Mouse (Mus musculus): ENCODE results near the gene Ctnnd2. TPM values are rescaled to one million over a fixed set of nuclear protein-coding genes. Genes with fewer than 3 reads are reported as not detected.

The Ctnnd2 gene
- total RNA-seq, 4 experiments from 2014 or later: 232 to 241 (median 238) TPM

DNA sequence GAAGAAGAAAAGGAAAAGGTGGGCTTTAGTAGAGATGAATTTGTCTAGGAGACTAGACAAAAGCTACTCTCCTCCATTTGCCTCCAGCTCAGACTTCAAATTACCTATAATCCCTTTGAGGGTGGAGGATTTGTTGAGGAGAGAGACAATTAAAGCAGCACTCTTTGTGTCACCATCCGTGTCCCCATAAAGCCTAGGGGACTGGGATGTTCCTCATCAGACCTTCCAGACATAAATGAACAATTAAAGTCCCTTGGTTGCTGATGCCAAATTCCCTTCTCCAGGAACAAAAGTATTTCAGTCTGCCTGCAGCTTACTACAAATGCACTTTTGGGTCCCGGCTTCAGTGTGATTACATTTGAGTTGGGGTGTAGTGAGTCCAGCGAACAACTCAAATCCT is 340.1 kb downstream of the Ctnnd2 start:
- DNase-seq (ENCODE audit: low spot score in 2 of 2): no peak

DNA sequence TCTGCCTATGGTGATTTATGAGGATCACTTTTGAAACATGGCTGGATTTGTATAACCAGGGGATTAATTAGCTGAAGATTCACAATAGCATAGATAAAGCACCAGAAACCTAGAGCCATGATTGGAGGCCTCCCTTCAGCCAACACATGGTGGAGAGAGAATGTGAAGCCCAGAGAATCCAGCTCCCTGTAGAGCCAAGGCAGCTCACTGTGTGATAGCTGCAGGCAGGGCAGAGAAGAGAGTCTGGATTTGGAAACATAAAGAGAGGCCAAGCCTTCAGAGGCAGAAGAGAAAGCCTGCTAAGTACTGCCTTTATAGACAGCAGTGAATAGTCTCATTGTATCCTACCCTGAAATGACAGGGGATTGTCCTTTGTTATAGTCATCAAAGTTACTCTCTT is 340.7 kb downstream of the Ctnnd2 start:
- no peak for DNase-seq (ENCODE audit: low spot score in 2 of 2)

DNA sequence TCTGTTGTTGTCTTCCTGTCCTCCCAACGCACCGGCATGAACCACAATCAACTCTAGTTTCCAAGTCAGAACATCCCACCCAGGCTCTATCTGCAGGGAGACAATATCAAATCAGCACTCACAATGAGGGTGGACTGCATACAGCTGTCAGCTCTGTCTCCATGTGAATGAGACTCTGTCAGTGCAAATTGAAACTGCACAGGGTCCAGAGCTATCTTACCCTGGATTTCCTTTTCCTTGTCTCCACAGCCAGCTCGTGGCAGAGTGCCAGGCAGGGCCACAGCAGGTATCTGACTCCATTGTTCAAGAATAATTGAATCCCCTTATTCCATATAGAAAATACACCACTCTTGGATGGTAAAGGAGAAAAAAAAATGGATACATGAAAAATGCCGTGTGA is 343.0 kb downstream of the Ctnnd2 start:
- no peak for DNase-seq (ENCODE audit: low spot score in 2 of 2)

DNA sequence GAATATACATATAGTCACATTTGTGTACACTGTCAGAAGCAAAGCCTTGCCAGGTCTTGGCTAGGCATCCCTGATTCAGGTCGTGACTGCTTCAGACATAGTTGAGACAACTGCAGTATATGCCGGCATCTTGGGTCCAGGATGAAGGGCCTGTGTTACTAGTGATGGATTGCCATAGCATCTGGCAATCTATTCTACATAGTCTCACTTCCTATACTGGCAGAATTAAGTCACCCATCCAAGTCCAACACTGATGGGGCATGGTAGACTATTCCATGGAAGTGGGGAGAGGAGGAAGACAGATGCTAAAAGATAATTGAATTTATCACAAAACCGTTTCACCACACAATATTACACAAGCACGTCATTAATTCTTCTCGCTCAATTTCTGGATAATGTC is 369.1 kb downstream of the Ctnnd2 start:
- no peak for DNase-seq (ENCODE audit: low spot score in 2 of 2)

DNA sequence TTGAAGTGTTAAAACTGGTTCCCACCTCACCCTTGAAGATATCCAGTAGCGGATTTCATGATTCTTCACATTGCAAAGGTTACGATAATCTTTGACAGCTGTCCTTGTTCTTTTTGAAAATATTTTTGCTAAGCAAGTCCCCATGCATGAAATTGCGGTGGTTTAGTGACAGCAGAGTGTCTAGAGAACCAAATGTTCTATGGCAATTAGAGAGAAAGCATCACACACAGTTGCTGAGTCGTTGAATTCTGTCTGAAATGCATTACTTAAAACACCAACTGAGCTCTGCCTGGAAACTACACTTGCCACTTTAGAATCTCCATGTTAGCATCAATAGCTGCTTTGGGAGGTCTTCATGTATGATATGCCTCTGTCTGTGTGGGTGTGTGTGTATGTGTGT is 375.9 kb downstream of the Ctnnd2 start:
- no peak for DNase-seq (ENCODE audit: low spot score in 2 of 2)

DNA sequence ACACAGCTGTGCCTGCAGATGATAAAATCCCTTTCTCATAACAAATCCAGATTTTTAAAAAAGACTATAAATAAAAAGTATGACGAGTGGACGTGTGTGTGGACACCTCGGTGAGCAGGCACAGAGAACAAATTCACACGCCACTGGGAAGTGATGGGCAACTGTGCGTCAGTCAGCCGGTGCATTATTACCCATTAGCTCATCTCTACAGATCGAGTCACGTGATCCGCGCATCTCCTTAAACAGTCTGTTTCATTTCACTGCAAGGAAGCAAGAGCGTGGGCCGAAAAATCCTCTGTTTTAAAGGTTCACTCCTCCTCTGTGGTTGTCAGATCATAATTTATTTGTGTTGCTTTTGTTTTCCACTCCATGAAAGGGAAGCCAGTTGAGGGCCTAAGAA is 378.6 kb downstream of the Ctnnd2 start:
- DNase-seq (ENCODE audit: low spot score in 2 of 2): no peak

DNA sequence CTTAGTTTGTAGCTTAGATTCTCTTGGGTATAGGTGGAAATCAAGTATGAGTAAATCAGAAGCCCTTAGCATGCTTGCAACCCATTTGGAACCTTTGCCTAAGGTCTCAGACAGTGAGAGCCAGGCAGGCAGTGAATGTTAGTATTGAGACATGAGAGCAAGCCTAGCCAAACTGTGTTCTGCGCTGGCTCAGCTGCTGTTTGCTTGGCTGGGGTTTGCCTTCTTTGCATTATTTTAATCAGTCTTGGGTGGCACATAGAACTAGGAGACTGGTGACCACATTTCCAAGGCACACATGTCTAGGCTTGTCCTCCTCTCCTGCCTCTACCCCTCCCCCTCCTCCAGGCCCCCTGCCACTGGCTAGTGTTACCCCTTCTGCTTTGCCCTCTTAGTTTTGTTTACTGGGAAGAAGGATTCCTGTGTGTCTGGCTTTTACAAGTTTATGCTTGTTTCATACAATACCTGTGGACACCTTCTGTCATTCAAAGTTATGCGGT is 381.6 kb downstream of the Ctnnd2 start:
- no peak for DNase-seq (ENCODE audit: low spot score in 2 of 2)

DNA sequence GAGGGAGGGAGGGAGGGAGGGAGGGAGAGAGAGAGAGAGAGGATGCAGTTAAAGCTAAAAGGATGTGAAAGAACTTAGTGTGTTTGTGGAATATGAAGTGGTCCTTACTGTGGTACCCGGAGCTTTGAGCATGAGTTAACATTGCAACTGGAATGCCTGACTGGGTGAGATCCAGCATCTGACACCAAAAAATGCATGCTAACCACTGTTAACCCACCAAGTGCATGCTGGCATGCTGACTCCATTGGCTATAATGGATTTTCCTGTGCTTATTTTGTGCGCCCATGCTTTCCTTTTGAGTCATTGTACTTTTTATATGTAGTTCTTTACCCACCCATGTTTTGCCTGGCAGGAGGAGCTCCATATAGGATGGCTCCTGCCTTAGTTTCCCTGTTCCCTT is 383.4 kb downstream of the Ctnnd2 start:
- DNase-seq (ENCODE audit: low spot score in 2 of 2): no peak

DNA sequence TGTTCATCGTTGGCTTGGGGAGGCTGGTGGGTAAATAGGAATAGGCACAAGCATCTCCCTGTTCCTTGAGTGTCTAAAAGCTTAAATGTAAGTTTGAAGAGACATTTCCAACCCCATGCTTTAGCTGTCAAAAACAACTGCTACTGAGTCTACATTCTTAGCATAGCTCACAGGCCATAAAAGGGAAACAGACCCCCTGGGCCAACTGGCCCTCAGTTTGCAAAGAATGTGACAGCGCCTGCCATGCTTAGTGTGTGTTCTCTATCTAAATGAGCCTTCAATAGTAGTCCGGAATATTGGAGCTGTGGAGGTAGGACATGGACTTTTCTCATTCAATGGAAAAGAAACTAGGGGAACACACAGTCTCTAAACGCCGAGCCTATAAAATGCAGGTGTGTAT is 390.0 kb downstream of the Ctnnd2 start:
- no peak for DNase-seq (ENCODE audit: low spot score in 2 of 2)

DNA sequence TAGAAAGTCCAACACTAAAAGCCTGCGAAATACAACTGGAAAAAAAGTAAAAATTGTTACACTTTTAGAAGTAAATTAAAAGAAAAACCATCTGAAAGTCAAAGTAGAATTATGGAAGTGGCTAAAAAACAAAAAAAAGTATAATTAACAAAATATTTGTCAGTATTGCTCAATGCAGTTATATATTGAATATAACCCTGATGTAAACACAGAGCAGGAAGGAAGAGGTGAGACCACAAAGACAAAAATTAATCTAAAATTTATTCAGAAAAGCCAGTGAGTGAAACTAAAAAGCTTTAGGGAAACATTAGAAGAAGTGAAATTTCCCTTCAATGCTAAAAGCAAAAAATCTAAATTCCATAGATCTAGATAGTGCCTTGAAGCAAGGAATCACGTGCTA is 392.2 kb downstream of the Ctnnd2 start:
- DNase-seq (ENCODE audit: low spot score in 2 of 2): no peak

DNA sequence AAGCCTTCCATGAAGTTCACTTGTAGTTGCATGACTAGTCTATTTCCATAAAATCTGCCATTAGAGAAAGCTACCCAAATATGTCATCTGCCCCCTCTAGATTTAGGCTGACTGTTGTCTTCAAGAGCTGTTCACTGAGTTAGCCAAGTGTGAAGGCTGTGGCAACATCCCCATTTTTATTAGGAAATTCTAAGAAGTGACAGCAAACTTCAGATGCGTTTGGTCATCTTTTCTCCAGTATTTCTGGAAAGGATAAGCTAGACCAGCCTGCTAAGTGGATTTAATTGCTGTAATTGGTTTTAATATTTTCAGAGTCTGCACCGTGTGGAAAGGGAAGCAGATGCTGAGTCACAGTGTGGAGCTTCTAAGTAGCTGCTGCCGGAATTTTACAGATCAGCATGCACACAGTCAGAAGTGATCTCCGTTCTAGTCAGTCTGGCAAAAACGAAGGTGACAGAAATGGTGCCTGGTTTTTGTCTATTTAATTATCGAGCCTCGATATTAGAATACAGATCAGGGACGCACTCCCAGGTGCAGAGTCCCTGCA is 397.9 kb downstream of the Ctnnd2 start:
- DNase-seq (ENCODE audit: low spot score in 2 of 2): peak in 1 of 2 experiments; percentile 35

DNA sequence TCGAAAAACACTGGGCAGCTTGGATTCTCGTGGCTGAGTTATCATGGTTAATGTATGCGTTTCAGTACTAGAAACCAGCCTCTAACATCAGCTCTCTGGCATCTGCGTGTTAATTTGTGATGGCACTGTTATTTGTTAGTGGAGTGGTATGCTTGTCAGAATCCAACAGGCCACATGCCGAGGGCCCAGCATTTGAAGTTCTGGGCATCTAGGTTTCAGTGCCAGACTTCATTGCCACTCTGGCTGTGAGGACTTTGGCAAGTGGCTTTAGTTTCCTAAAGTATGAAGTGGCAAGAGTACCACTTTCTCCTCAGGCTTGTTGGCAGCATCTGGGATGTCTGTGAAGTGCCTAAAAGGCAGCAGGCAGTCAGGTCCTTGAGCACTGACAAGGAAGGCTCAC is 415.1 kb downstream of the Ctnnd2 start:
- DNase-seq (ENCODE audit: low spot score in 2 of 2): no peak

DNA sequence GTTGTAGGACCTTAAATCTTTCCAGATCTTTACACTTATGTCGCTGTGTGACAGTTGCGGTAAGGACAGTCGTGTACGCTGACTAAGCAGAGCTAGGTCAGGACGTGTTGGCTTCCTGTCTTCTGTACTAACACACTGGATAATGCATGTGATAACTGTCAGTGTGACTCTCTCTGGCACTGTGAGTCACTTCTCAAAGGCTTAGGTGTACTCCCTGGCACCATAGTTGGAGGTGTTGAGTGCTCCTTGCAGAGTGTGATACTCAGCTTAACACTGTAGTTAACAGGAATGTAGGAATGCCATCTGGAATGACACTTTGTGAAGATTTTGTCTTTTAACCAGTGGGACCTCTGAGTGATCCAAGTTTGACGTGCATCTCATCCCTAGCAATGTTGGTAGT is 418.5 kb downstream of the Ctnnd2 start:
- DNase-seq (ENCODE audit: low spot score in 2 of 2): peak in 1 of 2 experiments; percentile 33

DNA sequence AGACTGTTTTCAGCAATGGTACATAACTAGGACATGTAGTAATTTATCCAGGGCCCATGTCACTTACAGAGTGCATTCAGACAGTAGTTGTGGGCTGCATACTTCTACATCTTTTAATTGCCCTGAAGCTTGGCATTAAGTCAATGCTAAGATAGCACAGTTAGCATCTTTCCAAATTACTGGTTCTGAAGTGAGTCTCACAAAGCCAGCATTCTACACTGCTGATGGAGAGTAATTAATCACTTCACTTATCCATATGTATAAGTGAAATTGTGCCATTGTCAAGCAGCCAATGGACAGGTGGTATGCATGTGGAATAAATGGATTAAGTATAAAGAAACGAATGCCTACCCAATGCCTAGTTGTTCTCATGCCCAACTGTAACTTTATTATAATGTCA is 423.1 kb downstream of the Ctnnd2 start:
- no peak for DNase-seq (ENCODE audit: low spot score in 2 of 2)

DNA sequence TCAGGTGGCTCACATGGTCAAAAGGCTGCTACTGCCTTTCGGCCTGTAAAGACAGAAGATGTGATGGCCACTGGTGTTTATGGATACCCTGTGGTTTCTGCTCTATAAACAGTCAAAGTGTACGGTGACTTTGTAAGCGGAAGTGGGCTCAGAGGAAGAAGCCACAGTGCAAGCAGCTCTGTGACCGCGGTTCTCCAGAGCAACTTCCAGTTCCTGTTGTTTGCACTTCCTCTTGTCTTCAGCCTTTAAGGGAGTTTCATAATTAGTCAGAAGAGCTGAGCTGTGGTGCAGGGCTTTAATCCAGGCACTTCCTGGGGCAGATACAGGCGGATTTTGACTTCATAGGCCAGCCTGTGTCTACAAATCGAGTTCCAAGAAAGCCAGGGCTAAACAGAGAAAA is 438.2 kb downstream of the Ctnnd2 start:
- no peak for DNase-seq (ENCODE audit: low spot score in 2 of 2)

DNA sequence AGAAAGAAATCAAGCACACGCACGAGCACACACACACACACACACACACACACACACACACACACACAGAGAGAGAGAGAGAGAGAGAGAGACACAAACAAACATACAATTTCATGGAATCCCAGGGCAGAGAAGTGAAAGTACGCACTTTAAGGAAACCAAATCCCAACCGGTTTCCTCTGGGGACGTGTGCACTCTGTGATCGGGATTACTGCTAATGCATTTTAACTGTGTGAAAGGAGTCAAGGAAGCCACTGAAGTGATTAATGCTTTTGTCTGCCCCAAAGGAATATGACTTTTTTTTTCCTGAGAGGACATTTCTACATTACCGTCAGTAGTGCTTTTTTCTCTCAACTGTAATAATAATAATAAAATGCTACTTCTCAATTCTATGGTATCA is 443.1 kb downstream of the Ctnnd2 start:
- DNase-seq (ENCODE audit: low spot score in 2 of 2): no peak

DNA sequence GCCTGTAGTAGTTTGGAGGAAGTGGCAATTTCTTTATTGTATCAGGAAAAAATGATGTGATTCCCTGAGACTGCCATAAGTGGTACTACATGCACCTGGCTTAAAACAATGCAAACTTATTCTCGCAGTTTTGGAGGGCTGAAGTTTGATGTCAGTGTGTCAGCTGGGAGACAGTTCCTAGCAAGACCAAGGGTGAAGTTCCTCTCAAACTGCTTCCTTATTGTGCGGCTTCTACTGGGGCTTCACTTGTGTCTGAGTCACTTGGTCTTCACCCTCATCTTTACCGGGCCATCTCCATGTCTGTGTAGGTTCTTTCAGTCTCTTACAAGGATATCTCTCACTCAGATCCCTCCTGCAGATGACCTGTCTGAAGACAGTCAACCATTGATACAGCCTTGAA is 444.5 kb downstream of the Ctnnd2 start:
- no peak for DNase-seq (ENCODE audit: low spot score in 2 of 2)

DNA sequence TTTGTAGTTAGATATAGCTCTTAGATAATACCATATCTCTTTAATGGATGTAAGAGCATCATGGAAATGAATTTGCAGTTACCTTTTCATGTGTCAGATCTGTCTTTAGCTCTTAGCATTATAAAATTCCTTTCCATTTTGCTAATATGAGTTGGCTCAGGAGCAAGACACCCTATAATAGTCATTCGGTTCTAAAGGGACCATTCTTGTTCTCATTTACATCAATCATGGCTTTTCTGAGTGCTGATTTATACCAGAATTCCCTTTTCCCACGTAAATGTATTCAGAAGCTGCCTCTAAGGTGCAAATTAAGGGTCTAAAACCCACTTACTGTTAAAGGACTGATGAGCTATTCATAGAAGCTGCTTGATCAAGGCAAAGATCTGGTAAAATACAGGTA is 445.5 kb downstream of the Ctnnd2 start:
- DNase-seq (ENCODE audit: low spot score in 2 of 2): no peak

DNA sequence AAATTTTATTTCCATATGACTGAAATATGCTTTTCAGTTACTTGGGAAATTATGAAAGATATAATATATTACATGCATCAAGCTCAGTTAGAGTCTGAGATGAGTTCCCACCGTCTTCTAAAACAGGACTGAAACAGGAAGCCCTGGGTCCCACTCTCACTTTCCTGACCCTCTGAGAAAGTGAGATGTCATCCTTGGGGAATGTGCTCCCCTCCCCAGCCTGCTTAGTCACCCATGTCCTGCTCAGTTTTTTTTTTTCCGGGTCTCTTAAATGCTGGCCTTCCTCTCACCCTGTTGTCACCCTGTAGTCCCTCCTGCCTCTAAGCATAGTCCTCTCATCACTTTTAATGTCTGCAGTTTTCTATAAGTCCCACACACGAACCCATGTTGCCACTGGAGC is 456.1 kb downstream of the Ctnnd2 start:
- no peak for DNase-seq (ENCODE audit: low spot score in 2 of 2)

DNA sequence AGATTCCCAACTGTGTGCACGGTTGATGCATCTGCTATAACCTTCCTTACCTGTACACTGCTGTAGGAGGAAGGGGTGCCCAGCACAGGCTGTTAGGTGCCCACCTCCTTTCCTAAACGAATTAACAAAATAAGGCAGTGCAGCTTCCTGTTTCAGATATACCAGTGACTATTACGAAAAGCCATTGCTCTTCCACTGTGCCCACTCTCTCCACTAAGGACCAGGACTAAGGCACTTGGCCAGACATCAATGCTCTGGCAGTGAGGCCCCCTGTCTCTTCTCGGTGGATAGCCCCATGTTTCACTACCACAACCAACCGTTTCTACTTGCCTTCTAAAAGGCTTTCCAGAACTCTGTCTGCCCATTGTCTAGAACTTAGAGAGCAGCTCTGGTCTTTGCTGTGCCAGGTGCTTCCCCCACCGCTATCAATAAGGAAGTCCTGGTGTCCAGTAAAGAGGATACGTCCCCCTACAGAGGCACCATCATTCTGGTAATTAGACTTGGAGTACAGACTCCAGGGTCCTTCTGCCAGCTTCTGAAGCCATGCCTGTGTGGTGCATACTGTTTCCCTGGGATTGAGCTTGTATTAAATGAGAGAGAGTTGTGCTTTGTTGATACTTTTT is 459.8 kb downstream of the Ctnnd2 start:
- DNase-seq (ENCODE audit: low spot score in 2 of 2): no peak

DNA sequence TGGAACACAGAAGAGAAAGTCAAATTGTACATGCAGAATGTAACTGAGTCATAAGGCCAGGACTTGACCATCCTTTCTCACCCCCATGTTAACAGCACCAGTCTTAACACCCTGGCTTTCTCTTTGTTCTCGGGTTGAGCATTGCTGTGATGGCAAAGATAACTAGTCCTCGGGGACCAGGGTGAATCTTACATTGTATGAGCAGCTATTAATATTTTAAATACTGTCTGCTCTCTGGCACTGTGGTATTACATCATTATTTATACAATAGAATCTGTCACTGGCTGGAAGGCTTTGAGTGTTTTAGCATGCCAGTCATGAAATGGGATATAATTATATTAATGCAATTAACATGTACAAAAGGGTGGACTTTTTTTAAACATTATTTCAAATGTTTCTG is 461.5 kb downstream of the Ctnnd2 start:
- no peak for DNase-seq (ENCODE audit: low spot score in 2 of 2)

DNA sequence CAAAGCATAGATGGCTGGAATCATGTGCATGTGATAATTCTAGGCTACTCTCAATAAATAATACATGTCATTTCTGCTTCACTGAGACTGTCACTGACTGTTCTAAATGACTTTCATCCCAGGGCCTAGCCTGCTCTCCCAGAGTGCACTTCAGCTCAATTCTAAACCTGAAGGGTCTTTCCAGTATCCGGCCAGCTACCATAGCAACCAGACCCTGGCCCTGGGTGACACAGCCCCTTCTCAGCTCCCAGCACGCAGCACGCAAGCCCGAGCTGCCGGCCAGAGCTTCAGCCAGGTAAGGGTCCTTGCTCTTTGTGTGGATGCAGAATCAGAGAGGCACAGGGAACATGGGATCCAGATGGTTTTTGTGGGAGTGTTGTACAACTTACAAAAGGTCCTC is 462.1 kb downstream of the Ctnnd2 start:
- no peak for DNase-seq (ENCODE audit: low spot score in 2 of 2)

DNA sequence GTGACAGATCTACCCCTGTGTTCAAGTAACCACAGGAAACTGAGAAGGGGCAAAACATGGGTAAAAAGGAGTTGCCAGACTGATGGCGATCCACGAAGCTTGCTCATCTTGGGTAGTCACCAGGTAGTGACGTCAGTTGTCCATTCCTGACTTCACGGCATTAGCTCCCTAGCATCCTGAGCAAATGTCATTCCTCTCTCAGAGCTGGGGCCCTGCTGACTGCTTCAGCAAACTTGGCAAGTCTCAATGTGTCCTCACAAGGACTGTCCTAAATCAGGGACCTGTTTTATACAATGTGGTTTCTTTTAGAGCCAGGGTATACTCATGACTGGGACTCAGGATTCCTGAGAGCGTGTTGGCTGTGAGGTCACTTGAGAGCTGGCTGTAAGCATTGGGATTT is 468.3 kb downstream of the Ctnnd2 start:
- DNase-seq (ENCODE audit: low spot score in 2 of 2): no peak

DNA sequence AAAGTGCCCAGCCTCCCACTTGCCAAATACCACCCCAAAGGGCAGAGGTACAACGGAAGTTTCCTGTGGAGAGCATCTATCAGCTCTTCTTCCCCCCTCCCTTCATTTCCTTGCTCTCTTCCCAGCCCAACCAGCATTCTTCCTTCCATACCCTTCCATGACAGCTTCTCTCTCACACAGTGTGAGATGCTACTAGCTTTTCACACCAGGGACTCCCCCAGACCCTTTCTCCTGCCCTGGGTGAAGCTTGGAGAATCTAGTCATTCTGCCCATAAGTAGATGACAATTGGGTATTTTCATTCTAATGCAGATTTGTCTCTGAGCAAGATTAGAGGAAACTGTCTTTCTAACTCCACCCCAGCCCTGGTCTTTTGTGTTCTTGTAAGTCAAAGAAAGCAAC is 473.3 kb downstream of the Ctnnd2 start:
- no peak for DNase-seq (ENCODE audit: low spot score in 2 of 2)

Measured in left cerebral cortex, adult 8-10 months (tissue).